Mouse (Mus musculus): ENCODE measurements around the gene Cog4. TPM values are rescaled to one million over a fixed set of nuclear protein-coding genes. Genes with fewer than 3 reads are reported as not detected.
A peak's percentile ranks its signal among the peaks of the same experiment; 100 is the strongest.

Gene Cog4
- total and polyA plus RNA-seq, 2 experiments from 2014 or later, result 47.2 to 54.2 TPM

GRCm38 (mm10) chr8:110831956-110832355, 14.4 kb upstream of the Cog4 start:
- Histone ChIP-seq H3K27me3 (ENCODE audit: control insufficient read depth, insufficient read depth, low read length) (no peaks in the 10 kb centered on the region), H3K4me1 (ENCODE audit: control insufficient read depth, insufficient read depth) (no peaks in the 10 kb centered on the region), H3K9ac (replicated peaks; ENCODE audit: low read depth, low read length) (no peak overlapping the region), H3K4me2 (ENCODE audit: low read depth, low read length) (no peak overlapping the region), H3K9me3 (replicated peaks; ENCODE audit: control insufficient read depth, low read length) (no peaks in the 10 kb centered on the region), H3K4me3 (ENCODE audit: low read depth, low read length) (no peak overlapping the region), H3K27ac (ENCODE audit: low read depth) (no peak overlapping the region), H3K36me3 (replicated peaks; ENCODE audit: control insufficient read depth, insufficient read depth, low read length) (peaks cover 87% of the 10 kb centered on the region)
- no peak for DNase-seq (ENCODE audit: low spot score)
- no peak for TF ChIP-seq CTCF (IDR thresholded peaks at IDR 0.05; ENCODE audit: low read depth)
- no peak for TF ChIP-seq EP300 (IDR thresholded peaks at IDR 0.05; ENCODE audit: low read depth)
- WGBS, result 85% methylated on average over 3 of the region's 3 CpGs
- ATAC-seq (ENCODE audit: insufficient read depth, low read depth), result no peak

DNA sequence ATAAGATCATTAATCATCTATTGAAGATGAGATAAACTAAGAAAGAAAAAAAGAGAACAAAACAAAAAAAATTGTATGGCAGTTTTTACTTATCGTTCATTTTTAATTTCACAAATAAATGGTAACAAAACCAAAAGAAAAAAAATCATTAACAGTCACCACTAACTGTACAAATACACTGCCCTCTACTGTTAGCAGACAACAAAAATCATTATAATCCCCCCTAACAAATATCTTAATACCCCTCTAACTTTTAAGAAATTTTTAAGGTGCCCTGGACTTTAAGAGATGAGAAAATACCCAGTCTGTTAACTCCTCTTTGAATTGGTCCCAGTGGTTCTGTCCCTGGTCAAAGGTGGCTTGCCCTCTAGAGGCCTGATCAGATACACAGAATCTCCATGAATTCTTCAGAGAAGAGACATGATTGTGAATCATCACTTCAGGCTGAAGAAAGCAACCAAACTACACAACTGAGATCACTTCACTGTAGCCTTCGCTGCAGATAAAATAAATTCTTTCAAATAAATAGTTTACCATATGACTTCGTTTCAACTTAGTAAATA, 4.3 kb upstream of the Cog4 start:
- H3K27me3 ChIP-seq (ENCODE audit: control insufficient read depth, insufficient read depth, low read length), result no peaks in the 10 kb centered on the region
- WGBS, result 89% methylated on average over 3 of the region's 3 CpGs
- no peak for TF ChIP-seq CTCF (IDR thresholded peaks at IDR 0.05; ENCODE audit: low read depth)
- no peak for TF ChIP-seq EP300 (IDR thresholded peaks at IDR 0.05; ENCODE audit: low read depth)
- H3K4me3 ChIP-seq (ENCODE audit: low read depth, low read length), result no peak overlapping the region
- peaks cover 7% of the 10 kb centered on the region for H3K4me1 ChIP-seq (ENCODE audit: control insufficient read depth, insufficient read depth)
- H3K27ac ChIP-seq (ENCODE audit: low read depth), result no peak overlapping the region
- ATAC-seq (ENCODE audit: insufficient read depth, low read depth) (no peak), DNase-seq (ENCODE audit: low spot score) (no peak)
- H3K9me3 ChIP-seq (replicated peaks; ENCODE audit: control insufficient read depth, low read length), result no peaks in the 10 kb centered on the region
- H3K36me3 ChIP-seq (replicated peaks; ENCODE audit: control insufficient read depth, insufficient read depth, low read length), result peaks cover 72% of the 10 kb centered on the region
- H3K4me2 ChIP-seq (ENCODE audit: low read depth, low read length), result no peak overlapping the region
- no peak overlapping the region for H3K9ac ChIP-seq (replicated peaks; ENCODE audit: low read depth, low read length)

GRCm38 (mm10) chr8:110843207-110843606, 3.2 kb upstream of the Cog4 start:
- no peak overlapping the region for H3K4me2 ChIP-seq (ENCODE audit: low read depth, low read length)
- H3K9me3 ChIP-seq (replicated peaks; ENCODE audit: control insufficient read depth, low read length), result no peaks in the 10 kb centered on the region
- H3K4me1 ChIP-seq (ENCODE audit: control insufficient read depth, insufficient read depth), result peaks cover 14% of the 10 kb centered on the region
- TF ChIP-seq EP300 (IDR thresholded peaks at IDR 0.05; ENCODE audit: low read depth), result no peak
- no peak for TF ChIP-seq CTCF (IDR thresholded peaks at IDR 0.05; ENCODE audit: low read depth)
- no peak overlapping the region for H3K9ac ChIP-seq (replicated peaks; ENCODE audit: low read depth, low read length)
- WGBS, result 71% methylated on average over 5 of the region's 5 CpGs
- no peak overlapping the region for H3K27ac ChIP-seq (ENCODE audit: low read depth)
- ATAC-seq (ENCODE audit: insufficient read depth, low read depth) (no peak), DNase-seq (ENCODE audit: low spot score) (no peak)
- no peaks in the 10 kb centered on the region for H3K27me3 ChIP-seq (ENCODE audit: control insufficient read depth, insufficient read depth, low read length)
- peaks cover 61% of the 10 kb centered on the region for H3K36me3 ChIP-seq (replicated peaks; ENCODE audit: control insufficient read depth, insufficient read depth, low read length)
- no peak overlapping the region for H3K4me3 ChIP-seq (ENCODE audit: low read depth, low read length)

- Histone ChIP-seq H3K4me1 (ENCODE audit: control insufficient read depth, insufficient read depth) (peaks cover 18% of the 10 kb centered on the region), H3K27me3 (ENCODE audit: control insufficient read depth, insufficient read depth, low read length) (no peaks in the 10 kb centered on the region), H3K9ac (replicated peaks; ENCODE audit: low read depth, low read length) (peak overlapping the region; percentile 78), H3K36me3 (replicated peaks; ENCODE audit: control insufficient read depth, insufficient read depth, low read length) (peaks cover 49% of the 10 kb centered on the region), H3K27ac (ENCODE audit: low read depth) (no peak overlapping the region), H3K9me3 (replicated peaks; ENCODE audit: control insufficient read depth, low read length) (no peaks in the 10 kb centered on the region), H3K4me2 (ENCODE audit: low read depth, low read length) (peak overlapping the region; percentile 83; the same call in 1 of the 2 replicates), H3K4me3 (ENCODE audit: low read depth, low read length) (no peak overlapping the region)
- ATAC-seq (ENCODE audit: insufficient read depth, low read depth), result no peak
- TF ChIP-seq CTCF (IDR thresholded peaks at IDR 0.05; ENCODE audit: low read depth) (no peak), EP300 (IDR thresholded peaks at IDR 0.05; ENCODE audit: low read depth) (no peak)
- 72% methylated on average over 3 of the region's 3 CpGs for WGBS
- no peak for DNase-seq (ENCODE audit: low spot score)
These were observed 1.5 kb upstream of the Cog4 start for GRCm38 (mm10) chr8:110844941-110845340.

GRCm38 (mm10) chr8:110845821-110846404, 487 bp upstream of the Cog4 start:
- Histone ChIP-seq H3K27ac (ENCODE audit: low read depth) (peak overlapping the region; percentile 85), H3K36me3 (replicated peaks; ENCODE audit: control insufficient read depth, insufficient read depth, low read length) (peaks cover 49% of the 10 kb centered on the region), H3K4me1 (ENCODE audit: control insufficient read depth, insufficient read depth) (peaks cover 18% of the 10 kb centered on the region), H3K27me3 (ENCODE audit: control insufficient read depth, insufficient read depth, low read length) (no peaks in the 10 kb centered on the region), H3K9me3 (replicated peaks; ENCODE audit: control insufficient read depth, low read length) (no peaks in the 10 kb centered on the region), H3K9ac (replicated peaks; ENCODE audit: low read depth, low read length) (peak overlapping the region; percentile 78), H3K4me2 (ENCODE audit: low read depth, low read length) (peak overlapping the region; percentile 83), H3K4me3 (ENCODE audit: low read depth, low read length) (peak overlapping the region; percentile 65)
- TF ChIP-seq EP300 (IDR thresholded peaks at IDR 0.05; ENCODE audit: low read depth) (no peak), CTCF (IDR thresholded peaks at IDR 0.05; ENCODE audit: low read depth) (no peak)
- no peak for ATAC-seq (ENCODE audit: insufficient read depth, low read depth)
- WGBS, result 2% methylated on average over 17 of the region's 17 CpGs
- peak; percentile 6 for DNase-seq (ENCODE audit: low spot score)

All from heart, postnatal 0 days (tissue).